Mouse (Mus musculus) lung, postnatal 0 days (tissue): ENCODE measurements around the gene Gm12117.

Experiments used
- CTCF ChIP-seq: IDR thresholded peaks from 2 replicates; pipeline ENCODE4 v1.5.1; 2016; ENCODE audit warnings: antibody characterized with exemption, mild to moderate bottlenecking
- EP300 ChIP-seq: IDR thresholded peaks from 2 replicates; pipeline ENCODE4 v1.6.1; 2016; ENCODE audit warnings: antibody characterized with exemption, mild to moderate bottlenecking, control low read depth

GRCm38 (mm10) chr11:33278571-33278970, 2.0 kb upstream of the Gm12117 start:
- TF ChIP-seq CTCF (no peak), EP300 (no peak)
